Mouse (Mus musculus) brain, embryonic 14.5 days (tissue): ENCODE measurements at regions not wholly inside any gene's neighbourhood (a gene's known extent, or its start where the extent isn't known, plus 50 kb on each side); places are given as distances from the start of the nearest gene placed in this dataset.

Source experiments
- CTCF ChIP-seq: fragments of 200-500 bp; IDR thresholded peaks from 2 replicates; pipeline ENCODE4 v1.5.1; 2012; ENCODE audit warnings: inconsistent platforms, mild to moderate bottlenecking, moderate library complexity, borderline replicate concordance; ENCODE audit not compliant: insufficient read depth, insufficient read length; ENCODE audit errors: extremely low read depth
- POLR2A ChIP-seq: fragments of 200-500 bp; IDR thresholded peaks from 2 replicates; pipeline ENCODE4 v1.6.1; 2012; ENCODE audit warnings: mild to moderate bottlenecking, inconsistent platforms, borderline replicate concordance; ENCODE audit not compliant: poor library complexity, insufficient read depth, insufficient read length, severe bottlenecking; ENCODE audit errors: extremely low read depth

DNA sequence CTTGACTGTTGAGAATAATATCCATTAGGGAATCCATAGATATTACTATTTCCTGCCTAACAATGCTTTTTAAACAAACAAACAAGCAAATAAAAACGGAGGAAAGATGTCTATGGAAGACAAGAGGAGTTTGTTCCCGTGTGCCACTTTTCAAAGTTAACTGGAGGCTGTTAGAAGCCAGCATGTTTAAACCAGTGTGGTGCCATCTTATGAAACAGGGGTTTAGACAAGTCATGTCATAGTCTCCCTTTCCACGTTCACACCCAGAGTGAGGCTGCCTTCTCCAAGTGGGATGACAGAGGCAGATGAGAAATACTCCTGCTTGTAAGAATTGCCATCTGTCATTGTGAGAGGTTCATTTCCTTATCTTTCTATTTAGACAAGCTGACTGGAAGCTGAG, 92.8 kb downstream of the Gja1 start:
- TF ChIP-seq POLR2A (no peak), CTCF (no peak)
